Comparison of ENCODE assay signal across 21 mouse cellular contexts in the genomic region with DNA sequence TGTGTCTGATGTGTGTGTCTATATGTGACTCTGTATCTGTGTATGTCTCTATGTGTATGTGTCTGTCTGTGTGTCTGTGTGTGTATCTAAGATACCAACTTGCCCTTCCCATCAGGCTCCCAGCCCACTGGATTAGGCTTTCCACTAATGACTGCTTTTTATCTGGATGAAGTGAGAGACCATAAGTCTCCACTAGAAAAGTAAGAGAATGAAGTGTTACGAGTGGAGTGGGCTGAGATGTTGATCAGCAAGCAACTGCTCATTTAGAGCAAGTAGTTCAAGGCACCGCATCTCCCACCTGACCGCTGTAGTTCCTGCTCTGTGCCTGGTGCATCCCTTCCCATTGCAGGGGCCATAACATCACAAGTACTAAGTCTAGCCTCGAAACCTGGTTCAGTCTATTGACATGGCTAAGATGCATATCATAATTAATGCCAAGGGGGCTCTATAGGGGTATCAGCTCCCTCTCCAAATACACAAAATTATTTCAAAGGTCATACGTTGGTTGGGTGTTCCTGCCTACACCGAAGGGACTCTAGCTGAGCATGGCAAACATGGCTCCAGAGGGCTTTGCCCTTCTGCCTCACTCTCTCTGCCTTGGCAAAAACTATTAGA.
A peak's percentile ranks its signal among the peaks of the same experiment; 100 is the strongest.
DNase-seq lines count a peak whose midpoint lies in the region; ATAC-seq and TF ChIP-seq lines count a peak whose summit lies in the region.
"Had no signal": no experiment of that assay in that cellular context is flagged by ENCODE, and none has a peak within 500 bp of the region (broad histone marks: within the 10 kb centered on the region; RNA-seq: fewer than 3 reads in every experiment).

No protein-coding gene starts in this region.

- no peaks in the 10 kb centered on the region for H3K36me3 ChIP-seq in heart, adult 2 months (ENCODE audit: control insufficient read depth, insufficient read depth, low read length)
- no peaks in the 10 kb centered on the region for H3K36me3 ChIP-seq in midbrain, embryonic 11.5 days (ENCODE audit: control insufficient read depth, insufficient read depth, low read length)
- H3K36me3 ChIP-seq in midbrain, embryonic 15.5 days (replicated peaks), result no peaks in the 10 kb centered on the region
- H3K36me3 ChIP-seq: embryonic facial prominence, embryonic 13.5 days; embryonic facial prominence, embryonic 15.5 days; forebrain, embryonic 10.5 days; forebrain, embryonic 12.5 days had no signal

- no peak for TF ChIP-seq EP300 in heart, adult 2 months (IDR thresholded peaks at IDR 0.05; ENCODE audit: insufficient read depth, low read depth, low read length)

- H3K4me3 ChIP-seq in heart, adult 2 months, result no peak overlapping the region
- no peak overlapping the region for H3K4me3 ChIP-seq in midbrain, embryonic 11.5 days (ENCODE audit: low read depth, low read length)
- no peak overlapping the region for H3K4me3 ChIP-seq in midbrain, embryonic 15.5 days
- H3K4me3 ChIP-seq: embryonic facial prominence, embryonic 13.5 days; embryonic facial prominence, embryonic 15.5 days; erythroblast, embryonic 14.5 days; forebrain, embryonic 10.5 days; forebrain, embryonic 12.5 days had no signal

- TF ChIP-seq POLR2A in heart, adult 2 months (IDR thresholded peaks at IDR 0.05; ENCODE audit: insufficient read depth, low read depth, low read length), result no peak

- no peak for TF ChIP-seq CTCF in heart, adult 2 months (IDR thresholded peaks at IDR 0.05)

- no peaks in the 10 kb centered on the region for H3K79me2 ChIP-seq in heart, adult 2 months (replicated peaks; ENCODE audit: control insufficient read depth, insufficient read depth, low read length)

- H3K4me2 ChIP-seq in midbrain, embryonic 11.5 days, result no peak overlapping the region
- H3K4me2 ChIP-seq in midbrain, embryonic 15.5 days, result no peak overlapping the region
- H3K4me2 ChIP-seq: embryonic facial prominence, embryonic 13.5 days; embryonic facial prominence, embryonic 15.5 days; forebrain, embryonic 12.5 days had no signal

- no peak overlapping the region for H3K9ac ChIP-seq in heart, adult 2 months (ENCODE audit: low read depth, low read length)
- H3K9ac ChIP-seq in midbrain, embryonic 11.5 days (ENCODE audit: low read length), result no peak overlapping the region
- H3K9ac ChIP-seq in midbrain, embryonic 15.5 days, result no peak overlapping the region
- H3K9ac ChIP-seq: embryonic facial prominence, embryonic 13.5 days; embryonic facial prominence, embryonic 15.5 days; forebrain, embryonic 12.5 days had no signal

- H3K27ac ChIP-seq in heart, adult 2 months, result no peak overlapping the region
- H3K27ac ChIP-seq in midbrain, embryonic 11.5 days (ENCODE audit: low read depth, low read length), result no peak overlapping the region
- no peak overlapping the region for H3K27ac ChIP-seq in midbrain, embryonic 15.5 days
- H3K27ac ChIP-seq: embryonic facial prominence, embryonic 13.5 days; embryonic facial prominence, embryonic 15.5 days; forebrain, embryonic 10.5 days; forebrain, embryonic 12.5 days had no signal

- intact Hi-C loops in heart, adult 2 months (cut with DNase I), result no loop called here

- 89% methylated on average over 6 of the region's 6 CpGs for WGBS in heart, adult 2 months
- WGBS in midbrain, embryonic 11.5 days, result 89% methylated on average over 6 of the region's 6 CpGs
- WGBS in midbrain, embryonic 15.5 days, result 90% methylated on average over 6 of the region's 6 CpGs

- no peaks in the 10 kb centered on the region for H3K4me1 ChIP-seq in heart, adult 2 months (ENCODE audit: control insufficient read depth, insufficient read depth, low read length)
- no peaks in the 10 kb centered on the region for H3K4me1 ChIP-seq in midbrain, embryonic 11.5 days (ENCODE audit: control insufficient read depth, insufficient read depth, low read length)
- no peaks in the 10 kb centered on the region for H3K4me1 ChIP-seq in midbrain, embryonic 15.5 days
- H3K4me1 ChIP-seq: embryonic facial prominence, embryonic 13.5 days; embryonic facial prominence, embryonic 15.5 days; forebrain, embryonic 10.5 days; forebrain, embryonic 12.5 days had no signal

- no peaks in the 10 kb centered on the region for H3K27me3 ChIP-seq in heart, adult 2 months (ENCODE audit: control insufficient read depth, insufficient read depth, low read length)
- H3K27me3 ChIP-seq in midbrain, embryonic 11.5 days (ENCODE audit: control insufficient read depth, insufficient read depth, low read length), result no peaks in the 10 kb centered on the region
- no peaks in the 10 kb centered on the region for H3K27me3 ChIP-seq in midbrain, embryonic 15.5 days (replicated peaks)
- H3K27me3 ChIP-seq: embryonic facial prominence, embryonic 13.5 days; embryonic facial prominence, embryonic 15.5 days; forebrain, embryonic 12.5 days had no signal

- DNase-seq in heart, adult 11 months, result peak; percentile 76
- DNase-seq in heart, adult 2 months, result no peak
- DNase-seq in midbrain, embryonic 11.5 days (ENCODE audit: low spot score, missing footprints), result peak; percentile 67
- DNase-seq in cerebellum, adult 11-12 months, result no peak
- DNase-seq: adrenal gland, adult 8-10 months; adrenal gland, postnatal 14 days; adrenal gland, postnatal 36 days; cerebellum, adult 18-20 months; cerebellum, adult 8-10 months; cerebellum, adult 9-11 months; cerebellum, postnatal 14 days; cerebellum, postnatal 36 days; embryo, embryonic 11 days had no signal

- no peaks in the 10 kb centered on the region for H3K9me3 ChIP-seq in midbrain, embryonic 11.5 days (ENCODE audit: control insufficient read depth, low read length)
- no peaks in the 10 kb centered on the region for H3K9me3 ChIP-seq in midbrain, embryonic 15.5 days
- H3K9me3 ChIP-seq: embryonic facial prominence, embryonic 13.5 days; embryonic facial prominence, embryonic 15.5 days; forebrain, embryonic 10.5 days; forebrain, embryonic 12.5 days had no signal

- no peak for ATAC-seq in midbrain, embryonic 11.5 days (ENCODE audit: low FRiP score)
- no peak for ATAC-seq in midbrain, embryonic 15.5 days (replicated peaks)
- ATAC-seq: forebrain, embryonic 14.5 days; forebrain, embryonic 16.5 days had no signal

Comparison
In these comparisons a context has a peak if more than half of its experiments do, and no peak if none do; other contexts are left out.
1. DNase-seq: peak in heart, adult 11 months (single experiment) and midbrain, embryonic 11.5 days (single experiment); none in heart, adult 2 months (0 of 2) and cerebellum, adult 11-12 months (single experiment).